Mouse (Mus musculus): ENCODE measurements at regions not wholly inside any gene's neighbourhood (a gene's known extent, or its start where the extent isn't known, plus 50 kb on each side); places are given as distances from the start of the nearest gene placed in this dataset.

GRCm38 (mm10) chr6:78899952-78900351 lies 431.3 kb upstream of the Reg3g start:
- DNase-seq = peak; percentile 36

DNA sequence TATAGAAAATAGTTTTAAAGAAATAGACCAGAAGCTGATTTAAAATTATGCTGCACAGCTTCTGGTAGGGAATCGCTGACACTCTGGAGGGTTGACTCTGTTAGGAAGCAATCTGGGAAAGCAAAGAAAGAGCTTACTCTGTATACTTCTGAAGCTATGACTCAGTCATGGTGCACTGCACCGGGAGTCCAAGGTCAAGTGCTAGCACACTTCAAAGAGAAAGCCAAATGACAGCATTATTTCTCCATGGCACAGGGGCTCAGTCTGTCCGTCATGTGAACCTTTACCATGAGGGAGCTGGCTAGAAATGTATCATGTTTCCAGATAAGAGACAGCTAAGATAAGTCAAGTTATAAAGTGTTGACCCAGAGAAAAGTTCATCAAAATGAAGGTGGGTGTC lies 424.1 kb upstream of the Reg3g start:
- DNase-seq = no peak

DNA sequence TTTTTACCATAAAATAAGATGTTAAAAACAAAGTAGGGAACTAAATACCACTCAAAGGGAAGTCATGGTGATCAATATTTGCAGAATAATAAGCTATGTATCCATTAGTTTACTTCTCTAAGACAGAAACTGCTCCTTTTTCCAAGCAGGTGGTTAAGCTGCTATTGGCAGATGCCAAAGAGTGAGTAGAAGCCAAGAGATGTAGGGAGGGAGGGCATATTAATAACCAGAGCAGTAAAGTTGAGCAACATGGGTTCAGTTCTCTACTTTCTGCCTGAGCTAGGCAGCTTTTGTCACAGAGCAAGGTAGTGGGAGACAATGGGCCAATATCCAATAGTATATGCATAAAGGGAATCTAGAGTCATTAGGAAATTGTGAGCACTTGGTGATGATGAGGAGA lies 394.4 kb upstream of the Reg3g start:
- DNase-seq = no peak

GRCm38 (mm10) chr6:78841261-78841660 lies 372.6 kb upstream of the Reg3g start:
- DNase-seq = no peak

DNA sequence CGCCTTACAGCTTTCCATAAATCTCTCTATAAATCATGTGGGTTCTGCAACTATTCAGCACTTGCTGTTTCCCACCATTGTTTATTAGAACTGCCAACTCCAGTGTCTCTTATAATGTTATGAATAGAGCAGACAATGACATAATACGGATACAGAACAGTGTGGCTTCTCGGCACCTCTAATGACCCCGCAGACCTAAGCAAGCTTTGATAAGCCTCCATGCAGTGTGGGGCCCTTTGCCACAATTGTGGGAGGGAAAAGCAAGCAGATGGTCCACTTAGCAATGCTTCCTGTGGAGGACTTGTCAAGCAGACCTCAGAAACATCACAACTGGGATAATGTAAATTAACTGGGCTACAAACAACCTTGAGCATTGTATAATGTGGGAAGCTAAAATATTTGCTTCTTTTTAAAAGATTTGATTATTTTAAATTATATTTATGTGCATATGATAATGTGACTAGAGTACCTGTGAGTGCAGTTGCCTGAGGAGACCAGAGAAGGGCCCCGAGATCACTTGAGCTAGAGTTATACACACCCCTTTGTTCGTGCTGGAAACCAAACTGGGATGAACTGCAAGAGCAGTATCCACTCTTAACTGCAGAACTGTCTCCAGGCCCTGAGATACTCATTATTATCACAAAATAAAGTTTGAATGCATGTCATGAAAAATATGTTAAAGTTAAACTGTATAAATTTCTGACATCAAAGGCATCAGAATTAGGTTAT lies 357.4 kb upstream of the Reg3g start:
- no peak for DNase-seq

DNA sequence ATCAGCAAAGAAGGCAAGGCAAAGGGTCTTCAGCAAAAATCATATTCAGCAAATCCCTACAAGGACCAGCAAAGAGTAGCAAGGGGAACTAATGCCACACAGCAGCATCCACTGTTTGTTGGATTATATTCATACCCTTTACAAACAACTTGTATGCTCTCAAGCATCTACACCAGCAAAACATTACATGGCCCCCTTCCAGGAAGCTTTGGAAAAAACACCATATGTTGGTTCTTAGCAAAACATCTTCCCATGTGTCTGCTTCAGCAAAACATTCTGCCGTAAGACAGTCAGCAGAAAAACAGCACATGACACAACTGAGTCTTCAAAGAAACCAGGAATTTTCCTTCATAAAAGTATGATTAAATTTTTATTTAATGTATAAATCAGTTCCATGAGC lies 352.6 kb upstream of the Reg3g start:
- DNase-seq = no peak

GRCm38 (mm10) chr6:78797013-78797412 lies 328.3 kb upstream of the Reg3g start:
- no peak for DNase-seq

DNA sequence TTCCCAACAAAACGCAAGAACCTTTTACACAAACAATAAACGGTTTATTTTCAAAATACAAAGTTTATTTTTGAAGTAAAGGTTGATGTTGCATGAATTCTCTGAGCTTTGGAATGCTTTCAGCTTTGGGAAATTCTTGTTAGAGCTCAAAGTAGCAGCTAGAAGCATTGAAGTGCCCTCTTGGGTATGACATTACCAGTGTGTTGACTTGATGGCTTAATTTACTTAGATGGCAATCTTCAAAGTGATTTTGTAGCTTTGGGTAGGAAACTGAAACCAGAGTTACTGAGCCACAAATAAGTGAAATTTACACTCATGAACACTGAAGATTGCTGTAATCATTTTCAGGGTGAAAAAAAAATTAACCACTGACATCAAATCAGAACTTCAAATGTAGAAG lies 320.3 kb upstream of the Reg3g start:
- no peak for DNase-seq

DNA sequence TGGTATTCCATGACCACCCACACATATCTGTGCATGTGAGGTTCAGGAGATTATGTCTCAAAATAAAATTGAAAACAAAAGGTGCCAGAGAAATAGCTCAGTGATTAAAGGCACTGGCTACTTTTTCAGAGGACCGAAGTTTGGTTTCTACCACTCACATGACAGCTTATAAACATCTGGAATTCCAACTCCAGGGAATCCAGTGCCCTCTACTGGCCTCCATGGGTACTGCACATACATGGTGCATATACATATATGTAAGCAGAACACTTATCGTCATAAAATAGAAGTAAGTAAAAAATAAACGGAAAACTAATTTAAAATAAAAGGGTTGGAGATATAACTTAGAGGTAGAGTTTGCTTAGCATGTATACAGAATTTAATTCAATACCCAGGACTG lies 288.9 kb upstream of the Reg3g start:
- DNase-seq = no peak
